Mouse (Mus musculus): ENCODE data around the gene Ahcyl2. TPM values are rescaled to one million over a fixed set of nuclear protein-coding genes. Genes with fewer than 3 reads are reported as not detected.

Ahcyl2 gene
- 90.3 TPM for polyA plus RNA-seq (2017; shearing (Covaris generic))

GRCm38 (mm10) chr6:29767813-29768660, at the start of gene Ahcyl2:
Gene Ahcyl2, plus strand, starts transcription at chr6:29768011.

DNA sequence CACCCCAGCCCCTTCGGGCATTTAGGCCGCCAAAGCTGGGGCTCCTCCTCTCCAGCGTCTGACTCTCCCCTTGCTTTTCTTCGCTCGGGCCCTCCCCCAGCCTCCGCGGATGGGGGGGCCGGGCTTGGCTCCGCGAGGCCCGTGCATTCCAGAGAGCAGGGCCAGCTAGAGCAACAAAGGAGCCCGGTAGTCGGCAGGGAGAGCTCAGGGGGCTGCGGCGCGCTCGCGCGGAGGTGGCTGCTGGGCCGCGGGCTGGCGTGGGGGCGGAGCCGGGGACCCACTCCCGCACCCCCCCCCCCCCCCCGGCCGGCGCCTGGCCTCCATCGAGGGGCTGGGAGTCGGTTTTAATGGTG, 32.5 kb upstream of the Ahcyl2 start, which contains the start of gene Smo:
Gene Smo (plus strand): TSS at position 168 of the 353 bp plus-strand sequence.

DNA sequence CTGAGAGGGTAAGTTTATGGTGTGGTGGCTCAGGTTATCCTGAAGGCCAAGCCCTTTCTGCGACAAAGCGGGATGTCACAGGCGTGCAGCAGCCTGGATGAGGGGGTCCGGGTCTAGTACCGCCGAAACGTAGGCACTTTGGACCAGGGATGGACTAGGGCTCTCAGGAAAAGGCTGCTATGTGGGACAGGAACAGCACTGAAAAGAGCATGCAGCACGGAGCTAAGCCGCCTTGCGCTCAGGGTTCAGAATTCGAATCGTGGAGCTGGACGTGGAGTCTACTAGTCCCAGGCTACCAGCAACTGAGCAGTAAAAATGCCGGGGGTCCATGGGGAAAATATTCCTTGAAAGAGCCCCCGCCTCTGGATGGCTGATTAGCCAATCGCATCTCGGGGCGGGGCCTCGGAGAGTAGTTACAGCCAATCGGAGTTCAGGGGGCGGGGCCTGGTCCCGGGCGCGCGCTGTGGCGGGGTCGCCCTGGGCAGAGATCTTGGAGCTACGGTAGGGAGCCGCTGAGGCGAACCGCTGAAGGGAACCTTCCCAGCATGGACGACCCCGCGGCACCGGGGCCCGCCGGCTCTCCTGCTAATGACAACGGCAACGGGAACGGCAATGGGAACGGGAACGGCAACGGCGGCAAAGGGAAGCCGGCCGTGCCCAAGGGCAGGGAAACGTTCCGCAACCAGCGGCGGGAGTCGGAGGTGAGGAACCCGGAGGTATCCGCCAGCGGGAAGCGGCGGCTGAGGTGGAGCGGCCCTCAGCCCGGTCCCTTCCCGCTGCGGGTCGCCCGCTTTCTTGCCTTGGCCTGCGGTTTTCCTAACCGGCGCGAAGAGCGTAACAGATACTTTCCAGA, 148.9 kb downstream of the Ahcyl2 start, which contains the start of gene Strip2:
Gene Strip2 (plus strand): TSS at position 483 of the 853 bp plus-strand sequence.

Other genes starting within 250 kb of the Ahcyl2 start
- 19.7 TPM for gene Irf5, start 241.4 kb upstream of the Ahcyl2 start, polyA plus RNA-seq (2017; shearing (Covaris generic))
- gene Tnpo3, start 158.1 kb upstream of the Ahcyl2 start, polyA plus RNA-seq (2017; shearing (Covaris generic)), result 91.2 TPM
- 0.47 TPM for gene Tspan33, start 73.8 kb upstream of the Ahcyl2 start, polyA plus RNA-seq (2017; shearing (Covaris generic))
- gene Smo, start 32.5 kb upstream of the Ahcyl2 start, polyA plus RNA-seq (2017; shearing (Covaris generic)), result not detected
- not detected for gene Strip2, start 149.0 kb downstream of the Ahcyl2 start, polyA plus RNA-seq (2017; shearing (Covaris generic))

Data from effector memory CD4-positive, alpha-beta T cell, adult 5 months (primary cell).